Mouse (Mus musculus): ENCODE results near the gene Ank3. TPM values are rescaled to one million over a fixed set of nuclear protein-coding genes. Genes with fewer than 3 reads are reported as not detected.

The Ank3 gene
- polyA plus RNA-seq, 1 experiment = 159 TPM

DNA sequence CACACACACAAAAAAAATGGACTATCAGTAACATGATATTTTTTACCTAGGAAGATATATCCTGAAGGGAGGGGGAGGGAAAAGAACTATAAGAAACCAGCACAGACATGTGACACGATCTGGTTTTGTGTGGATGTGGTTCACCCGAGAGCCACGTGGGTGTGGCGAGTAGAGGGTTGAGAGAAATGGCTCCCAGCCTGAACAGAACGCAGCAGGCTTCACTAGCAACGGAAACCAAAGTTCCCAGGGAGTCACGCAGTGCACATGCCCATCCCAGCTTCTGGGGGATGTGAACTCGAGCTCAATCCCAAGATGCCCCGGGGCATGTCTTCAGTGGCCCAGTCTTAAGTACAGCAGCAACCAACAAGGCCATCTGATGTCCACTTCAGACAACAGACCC is 607.8 kb downstream of the Ank3 start:
- no peak for DNase-seq (ENCODE audit: extremely low spot score in 1 of 2, low spot score in 1 of 2)

DNA sequence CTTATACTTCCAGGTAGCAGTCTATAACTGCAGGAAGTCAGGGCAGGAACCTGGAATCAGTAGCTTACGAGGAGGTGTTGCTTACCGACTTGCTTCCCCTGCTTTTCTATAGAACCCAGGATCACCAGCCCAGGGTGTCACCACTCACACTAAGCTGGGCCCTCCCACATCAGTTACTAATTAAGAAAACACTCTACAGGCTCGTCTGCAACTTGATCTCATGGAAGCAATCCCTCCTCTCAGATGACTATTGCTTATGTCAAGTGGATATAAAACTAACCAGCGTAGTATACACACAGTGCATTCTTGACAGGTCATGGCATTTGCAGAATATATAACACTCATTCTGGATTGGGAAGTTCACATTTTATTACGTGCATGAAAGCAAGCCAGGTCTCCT is 613.2 kb downstream of the Ank3 start:
- DNase-seq (ENCODE audit: extremely low spot score in 1 of 2, low spot score in 1 of 2) = no peak

DNA sequence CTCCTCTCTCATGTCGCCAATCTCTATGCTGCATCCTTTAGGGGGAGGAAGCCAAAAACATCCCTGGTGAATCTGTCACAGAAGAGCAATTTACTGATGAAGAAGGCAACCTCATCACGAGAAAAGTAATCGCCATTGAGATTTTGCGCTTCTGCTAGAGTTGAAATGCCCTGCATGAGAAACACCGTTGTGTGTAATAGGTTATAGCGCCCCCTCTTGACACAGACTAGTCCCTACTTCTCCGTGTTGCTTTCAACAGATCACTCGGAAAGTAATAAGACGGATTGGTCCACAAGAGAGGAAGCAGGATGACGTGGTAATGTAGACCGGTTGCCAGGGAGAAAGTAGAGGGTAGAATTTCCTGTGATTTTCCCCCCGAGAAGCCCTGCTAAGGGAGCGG is 615.4 kb downstream of the Ank3 start:
- no peak for DNase-seq (ENCODE audit: extremely low spot score in 1 of 2, low spot score in 1 of 2)

DNA sequence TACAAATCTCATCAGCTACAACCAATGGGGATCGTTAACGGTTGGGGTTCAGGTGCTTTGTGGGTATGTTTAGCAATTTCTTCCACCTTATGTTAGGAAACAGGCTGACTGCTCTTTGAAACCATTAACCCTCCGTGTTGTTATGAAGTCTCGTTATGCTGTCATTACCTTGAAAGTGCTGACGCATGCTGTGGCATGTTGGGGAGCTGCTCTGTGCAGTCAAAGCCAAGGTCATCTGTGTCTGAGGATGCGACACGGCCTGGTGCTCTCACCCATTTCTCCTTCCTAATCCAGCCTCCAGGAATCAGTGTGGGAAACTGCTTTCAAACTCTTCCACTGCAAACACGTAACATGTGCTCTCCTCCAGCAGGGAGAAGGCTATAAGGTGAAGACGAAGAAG is 616.6 kb downstream of the Ank3 start:
- no peak for DNase-seq (ENCODE audit: extremely low spot score in 1 of 2, low spot score in 1 of 2)

DNA sequence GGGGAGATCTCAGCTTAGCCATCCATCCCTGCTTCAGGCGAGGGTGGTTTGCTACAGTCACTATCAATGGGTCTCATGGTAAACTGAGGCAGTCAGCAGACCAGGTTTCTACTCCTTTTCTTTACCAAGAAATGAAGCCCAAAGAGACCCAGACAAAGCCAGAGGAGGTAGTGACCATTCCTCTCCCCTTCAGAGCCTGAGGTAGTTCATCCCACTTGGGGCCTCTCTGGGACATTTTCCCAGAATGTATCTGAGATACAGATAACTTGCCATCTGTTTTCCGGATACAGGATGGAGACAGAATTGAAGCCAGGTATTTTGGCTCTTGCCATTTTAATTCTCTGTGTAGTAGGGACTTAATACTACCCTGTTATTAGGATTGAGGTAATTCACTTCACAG is 620.1 kb downstream of the Ank3 start:
- DNase-seq (ENCODE audit: extremely low spot score in 1 of 2, low spot score in 1 of 2) = no peak

DNA sequence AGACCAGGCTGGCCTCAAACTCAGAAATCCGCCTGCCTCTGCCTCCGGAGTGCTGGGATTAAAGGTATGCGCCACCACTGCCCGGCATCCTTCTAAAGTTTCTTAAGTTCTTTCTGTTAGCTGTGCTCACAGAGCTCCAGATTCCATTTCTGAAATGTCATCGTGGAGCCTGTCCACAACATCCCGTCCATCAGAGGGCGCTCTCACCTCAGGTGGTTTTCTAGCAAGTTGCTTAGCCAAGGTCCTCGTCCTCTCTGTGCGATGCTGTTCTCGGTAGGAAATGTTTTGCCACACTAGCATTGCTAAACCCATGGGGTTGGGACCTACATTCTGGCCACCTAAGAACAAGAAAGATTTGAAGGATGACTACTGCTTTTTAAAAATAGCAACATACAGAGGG is 623.1 kb downstream of the Ank3 start:
- DNase-seq (ENCODE audit: extremely low spot score in 1 of 2, low spot score in 1 of 2) = peak in 1 of 2 experiments; percentile 80

DNA sequence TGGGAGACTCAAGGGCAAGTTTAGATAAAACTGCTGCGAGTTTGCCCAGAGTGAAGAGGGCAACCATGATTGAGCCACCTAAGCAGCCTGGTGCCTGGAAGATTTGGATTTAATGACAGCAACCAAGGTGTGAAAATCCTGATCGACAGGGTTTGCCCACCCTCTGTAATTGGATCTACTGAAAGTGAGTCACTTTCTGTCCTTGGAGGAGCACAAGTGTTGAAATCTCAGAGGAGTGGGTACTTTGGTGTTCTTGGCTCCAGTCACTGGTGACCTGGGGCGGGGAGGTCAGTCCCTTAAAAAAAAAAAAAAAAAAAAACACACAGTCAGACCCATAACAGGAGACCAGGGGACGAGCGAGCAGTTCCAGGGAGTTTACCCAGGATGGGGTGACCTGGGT is 624.0 kb downstream of the Ank3 start:
- DNase-seq (ENCODE audit: extremely low spot score in 1 of 2, low spot score in 1 of 2) = no peak

DNA sequence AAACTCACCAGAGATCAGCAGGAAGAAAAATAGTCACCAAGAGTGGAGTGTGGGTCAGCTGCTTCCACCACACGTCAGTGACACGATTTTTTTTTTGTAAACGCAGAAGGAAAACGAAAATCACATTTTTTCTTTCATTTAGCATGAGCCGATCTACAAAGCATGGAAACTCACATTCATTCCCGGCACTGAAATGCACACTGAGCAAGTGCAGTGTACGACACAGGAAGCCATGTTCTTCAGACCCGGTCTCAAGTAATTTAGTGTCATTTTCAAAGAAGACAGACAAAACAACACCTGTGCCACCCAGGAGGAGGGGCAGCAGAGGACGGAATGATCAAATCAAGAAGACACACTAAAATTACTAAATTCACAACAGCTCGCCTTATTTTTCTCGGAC is 625.3 kb downstream of the Ank3 start:
- DNase-seq (ENCODE audit: extremely low spot score in 1 of 2, low spot score in 1 of 2) = no peak

DNA sequence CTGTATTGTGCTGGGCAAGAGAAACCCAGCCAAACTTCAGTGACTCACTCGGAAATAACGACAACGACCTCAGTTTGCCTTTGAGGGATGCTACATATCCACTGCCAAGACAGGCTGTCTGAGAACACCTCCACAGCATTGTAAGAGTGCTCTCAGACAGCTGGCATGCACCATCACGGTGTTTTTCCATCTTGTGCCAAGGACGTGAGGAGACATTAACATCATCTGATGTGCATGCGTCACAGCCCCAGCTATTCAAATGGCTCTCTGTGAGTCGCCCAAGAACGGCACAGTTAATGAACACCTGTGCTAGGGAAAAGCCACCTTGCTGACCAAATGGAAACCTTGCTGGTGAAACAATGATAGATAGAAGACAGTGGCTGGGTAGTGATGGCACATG is 633.4 kb downstream of the Ank3 start:
- DNase-seq (ENCODE audit: extremely low spot score in 1 of 2, low spot score in 1 of 2) = peak; percentile 14 to 52

DNA sequence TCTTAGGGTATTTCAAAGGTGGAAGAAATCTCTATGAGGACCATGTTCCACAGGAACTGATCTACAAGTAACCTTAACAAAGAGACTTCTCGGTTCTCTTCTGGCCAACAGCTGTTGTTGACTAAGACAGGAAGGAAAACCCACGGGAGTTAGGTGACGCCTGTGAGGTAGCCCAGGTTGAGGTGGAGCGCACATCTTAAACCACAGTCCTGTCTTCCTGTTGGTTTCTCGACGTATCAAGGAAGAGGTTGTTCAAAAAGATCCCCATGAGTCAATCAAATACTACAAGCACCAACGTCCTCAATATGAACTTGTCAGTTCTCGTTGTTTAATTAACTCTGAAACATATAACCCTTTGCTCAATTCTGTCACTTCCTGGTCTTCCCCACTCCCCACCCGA is 634.4 kb downstream of the Ank3 start:
- DNase-seq (ENCODE audit: extremely low spot score in 1 of 2, low spot score in 1 of 2) = no peak

DNA sequence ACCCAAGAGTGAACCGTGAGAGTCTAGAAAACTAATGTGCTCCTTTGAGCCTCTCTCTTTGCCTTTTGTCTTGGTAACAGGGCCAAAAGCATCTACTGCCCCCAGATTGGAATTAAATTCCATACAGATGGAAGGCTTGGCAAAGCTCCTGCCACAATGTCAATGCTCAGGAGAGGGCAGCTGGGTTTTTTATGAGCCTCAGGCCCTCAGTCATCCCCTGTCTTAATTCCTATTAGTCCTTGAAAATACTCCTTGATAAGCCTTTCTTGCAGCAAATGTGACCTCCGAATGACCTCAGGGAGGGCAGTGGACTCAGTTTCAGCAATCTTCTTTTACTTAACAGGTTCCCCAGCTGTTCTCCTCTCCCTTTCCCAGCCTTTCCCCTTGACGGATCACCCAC is 635.3 kb downstream of the Ank3 start:
- DNase-seq (ENCODE audit: extremely low spot score in 1 of 2, low spot score in 1 of 2) = no peak

DNA sequence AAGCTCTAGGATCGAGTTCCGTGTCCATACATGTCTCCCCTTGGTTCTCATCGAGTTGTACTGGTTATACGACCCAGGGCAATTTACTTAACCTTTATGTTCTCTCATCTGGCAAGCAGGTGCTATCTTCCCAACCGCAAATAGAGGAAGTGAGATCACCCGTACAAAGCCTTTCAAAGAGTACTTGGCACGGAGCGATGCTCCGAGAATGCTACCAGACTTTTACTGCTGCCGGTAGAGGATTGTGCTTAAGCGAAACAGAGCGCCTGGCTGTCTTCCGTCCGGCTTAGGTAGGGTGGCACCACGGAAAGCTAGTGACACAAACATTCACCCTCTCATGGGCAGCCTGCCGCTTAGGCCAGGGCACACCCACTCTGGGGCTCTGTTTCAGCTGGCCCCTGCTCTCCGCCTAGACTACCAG is 641.3 kb downstream of the Ank3 start:
- no peak for DNase-seq (ENCODE audit: extremely low spot score in 1 of 2, low spot score in 1 of 2)

DNA sequence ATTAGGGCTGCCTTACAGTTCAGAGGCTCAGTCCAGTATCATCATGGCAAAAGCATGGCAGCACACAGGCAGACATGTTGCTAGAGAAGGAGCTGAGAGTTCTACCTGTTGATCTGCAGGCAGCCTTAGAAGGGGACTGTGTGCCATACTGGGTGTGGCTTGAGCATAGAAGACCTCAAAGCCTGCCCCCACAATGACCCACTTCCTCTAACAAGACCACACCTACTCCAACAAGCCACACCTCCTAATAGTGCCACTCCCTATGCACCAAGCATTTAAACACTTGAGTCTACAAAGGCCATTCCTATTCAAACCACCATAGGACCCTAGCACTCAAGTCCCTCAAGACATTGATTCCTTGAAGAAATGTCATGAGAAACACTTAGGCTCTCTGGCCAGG is 643.0 kb downstream of the Ank3 start:
- no peak for DNase-seq (ENCODE audit: extremely low spot score in 1 of 2, low spot score in 1 of 2)

DNA sequence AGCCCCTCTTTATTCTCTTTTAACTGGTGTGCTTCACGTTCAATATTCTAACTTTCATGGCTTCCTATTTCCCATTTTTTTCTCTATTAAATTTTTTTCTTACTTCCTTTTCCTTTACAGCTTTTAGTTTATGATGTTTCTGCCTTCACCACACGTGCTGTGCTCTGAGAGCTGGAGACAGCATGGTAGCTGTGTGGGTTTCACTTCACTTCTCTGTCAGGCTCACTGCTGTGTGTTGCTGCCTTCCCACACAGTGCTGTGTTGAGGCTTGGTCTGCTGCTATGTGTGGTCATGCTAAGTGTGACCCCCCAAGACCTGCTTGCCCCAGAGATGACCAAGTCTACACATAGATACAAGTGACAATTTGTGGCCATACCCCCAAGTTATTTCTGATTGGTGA is 647.1 kb downstream of the Ank3 start:
- DNase-seq (ENCODE audit: extremely low spot score in 1 of 2, low spot score in 1 of 2) = no peak

DNA sequence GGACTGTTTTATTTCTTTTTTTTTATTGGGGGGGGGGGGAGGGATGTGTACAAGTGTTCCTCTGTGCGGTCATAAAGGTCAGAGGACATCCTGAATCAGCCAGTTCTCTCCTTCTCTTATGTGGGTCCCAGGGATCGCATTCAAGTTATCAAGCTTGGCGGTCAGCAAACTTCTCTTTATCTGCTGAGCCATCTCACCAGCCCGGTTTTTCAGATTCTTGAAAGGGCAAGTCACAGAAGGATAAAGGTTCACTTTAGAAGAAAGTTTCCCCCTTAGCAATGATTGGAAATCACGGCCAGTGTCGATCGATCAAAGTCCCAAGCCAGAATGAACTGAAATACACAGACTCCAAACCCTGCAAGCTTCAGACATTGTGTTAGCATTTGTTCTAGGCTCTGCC is 651.2 kb downstream of the Ank3 start:
- DNase-seq (ENCODE audit: extremely low spot score in 1 of 2, low spot score in 1 of 2) = no peak

DNA sequence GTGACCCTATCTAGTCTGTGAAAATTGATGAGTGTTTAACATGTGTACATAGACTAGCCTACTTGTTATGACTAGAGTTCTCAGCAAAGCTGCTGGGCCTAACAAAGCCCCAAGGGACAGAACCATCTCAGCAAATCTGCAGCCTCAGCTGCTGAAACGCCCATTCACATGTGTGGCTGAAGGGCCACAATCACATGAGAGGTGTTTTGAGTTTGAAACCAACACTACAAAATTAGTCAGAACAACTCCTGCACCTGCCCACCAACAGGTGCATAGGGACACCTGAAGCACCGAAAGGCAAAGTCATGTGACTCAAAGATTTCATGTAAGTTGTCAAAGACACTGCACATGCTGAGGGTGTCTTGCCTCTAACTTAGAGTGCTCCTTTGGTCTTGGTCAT is 656.7 kb downstream of the Ank3 start:
- no peak for DNase-seq (ENCODE audit: extremely low spot score in 1 of 2, low spot score in 1 of 2)

DNA sequence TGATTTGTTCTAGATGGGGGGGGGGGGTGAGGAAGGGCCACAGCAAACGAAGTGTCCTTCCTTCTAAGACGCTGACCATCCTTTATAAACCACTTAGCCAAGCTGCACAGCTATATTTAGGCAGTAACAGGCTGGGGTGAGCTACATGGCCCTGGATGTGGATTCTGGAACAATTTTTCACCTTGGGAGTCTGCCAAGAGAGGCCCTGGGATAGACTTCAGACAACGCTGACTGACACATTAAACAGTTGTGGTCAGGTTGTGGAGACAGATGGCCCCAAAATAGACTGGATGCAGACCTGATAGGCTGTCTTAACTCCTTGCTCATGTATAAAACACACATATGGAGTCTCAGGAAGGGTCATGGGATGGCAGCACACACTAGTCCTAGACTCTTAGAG is 658.5 kb downstream of the Ank3 start:
- DNase-seq (ENCODE audit: extremely low spot score in 1 of 2, low spot score in 1 of 2) = no peak

DNA sequence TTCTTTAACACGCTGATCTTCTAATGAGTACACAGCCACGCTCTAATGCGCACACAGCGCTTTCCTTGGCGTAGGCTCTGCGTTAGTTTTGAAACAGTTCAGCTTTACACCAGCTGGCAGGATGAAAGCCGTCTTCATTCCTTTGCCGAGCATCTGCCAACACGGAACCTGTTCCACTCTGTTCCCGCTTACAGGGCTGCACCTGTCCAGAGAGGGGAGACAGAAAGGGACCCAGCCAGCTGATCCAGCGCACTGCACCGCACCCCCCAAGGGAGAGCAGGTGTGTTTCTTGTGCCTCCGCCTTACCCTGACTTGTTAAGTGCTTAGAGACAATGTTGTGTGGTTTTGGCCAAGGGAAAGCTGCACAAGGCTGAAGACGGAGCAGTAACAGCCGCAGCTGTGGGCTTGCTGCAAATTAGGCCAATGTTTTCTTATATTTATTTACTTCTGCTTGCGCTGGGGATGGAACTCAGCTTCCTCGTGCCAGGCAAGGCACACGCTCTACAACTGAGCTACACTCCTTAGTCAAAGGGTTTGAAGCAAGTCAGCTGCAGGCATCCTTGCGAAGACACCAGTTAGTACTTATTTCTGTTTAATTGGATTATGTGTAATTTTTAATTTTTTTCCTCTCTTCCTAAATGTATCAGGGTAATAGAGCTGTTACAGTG is 661.6 kb downstream of the Ank3 start:
- peak in 1 of 2 experiments; percentile 53 for DNase-seq (ENCODE audit: extremely low spot score in 1 of 2, low spot score in 1 of 2)

DNA sequence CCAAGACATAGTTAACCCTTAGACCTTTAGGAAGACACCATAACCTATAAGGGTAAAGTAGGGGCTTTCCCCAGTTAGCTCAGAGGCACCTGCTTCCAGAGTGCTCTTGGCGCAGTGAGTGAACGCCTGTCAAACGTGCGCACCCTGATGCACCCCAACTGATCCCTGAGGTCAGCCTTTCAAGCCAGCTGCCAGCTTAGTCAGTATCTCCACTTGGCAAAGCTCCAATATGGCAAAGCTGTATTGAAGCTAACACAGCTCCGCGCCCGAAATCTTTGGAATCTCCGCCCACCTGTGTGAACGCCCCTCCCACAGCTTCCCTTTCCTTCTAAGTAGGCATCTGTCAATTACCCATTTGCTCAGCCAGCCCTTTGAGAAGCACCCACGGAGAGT is 662.1 kb downstream of the Ank3 start:
- peak in 1 of 2 experiments; percentile 35 for DNase-seq (ENCODE audit: extremely low spot score in 1 of 2, low spot score in 1 of 2)

DNA sequence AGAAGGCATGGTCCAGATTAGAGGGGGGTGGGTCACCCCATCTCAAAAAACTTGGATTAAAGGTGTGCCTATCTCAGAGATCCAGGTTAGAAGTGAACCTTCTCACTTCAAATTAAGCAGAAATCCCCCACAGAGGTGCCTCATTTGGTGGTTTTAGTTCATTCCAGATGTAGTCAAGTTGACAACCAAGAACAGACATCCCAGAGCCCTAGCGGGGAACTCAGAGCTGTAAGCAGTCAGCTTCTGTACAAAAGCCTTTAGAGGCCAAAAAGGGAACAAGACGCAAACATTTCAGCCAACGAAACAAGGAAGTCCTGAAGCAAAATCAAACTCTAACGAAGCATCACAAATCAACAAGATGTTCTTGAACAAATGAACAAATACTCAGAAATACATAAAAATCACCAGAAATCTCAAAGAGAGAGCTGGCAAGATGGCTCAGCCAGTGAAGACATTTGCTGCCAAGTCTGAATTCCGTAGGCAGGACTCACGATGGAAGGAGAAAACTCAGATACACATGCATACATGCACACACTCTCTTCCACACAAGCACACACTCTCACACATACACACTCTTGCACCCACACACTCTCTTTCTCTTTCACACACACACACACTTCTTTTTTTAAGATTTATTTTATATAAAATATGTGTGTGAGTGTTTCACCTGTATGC is 665.4 kb downstream of the Ank3 start:
- DNase-seq (ENCODE audit: extremely low spot score in 1 of 2, low spot score in 1 of 2) = peak in 1 of 2 experiments; percentile 23

DNA sequence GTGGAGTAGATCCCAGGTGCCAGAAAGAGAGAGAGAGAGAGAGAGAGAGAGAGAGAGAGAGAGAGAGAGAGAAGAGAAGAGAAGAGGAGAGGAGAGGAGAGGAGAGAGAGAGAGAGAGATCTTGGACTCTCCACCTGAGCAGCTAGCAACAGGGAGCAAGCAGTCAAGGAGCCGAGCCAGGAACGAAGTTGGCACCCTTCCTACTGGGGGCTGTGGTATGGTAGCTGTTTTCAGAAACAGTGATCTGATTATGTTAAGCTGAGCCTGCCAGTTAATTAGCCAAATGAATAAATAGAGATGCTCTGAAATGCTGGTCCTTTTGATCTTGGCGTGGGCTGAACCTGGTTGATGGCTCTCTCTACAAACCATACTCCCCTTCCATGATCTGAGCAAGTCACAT is 666.6 kb downstream of the Ank3 start:
- DNase-seq (ENCODE audit: extremely low spot score in 1 of 2, low spot score in 1 of 2) = no peak

DNA sequence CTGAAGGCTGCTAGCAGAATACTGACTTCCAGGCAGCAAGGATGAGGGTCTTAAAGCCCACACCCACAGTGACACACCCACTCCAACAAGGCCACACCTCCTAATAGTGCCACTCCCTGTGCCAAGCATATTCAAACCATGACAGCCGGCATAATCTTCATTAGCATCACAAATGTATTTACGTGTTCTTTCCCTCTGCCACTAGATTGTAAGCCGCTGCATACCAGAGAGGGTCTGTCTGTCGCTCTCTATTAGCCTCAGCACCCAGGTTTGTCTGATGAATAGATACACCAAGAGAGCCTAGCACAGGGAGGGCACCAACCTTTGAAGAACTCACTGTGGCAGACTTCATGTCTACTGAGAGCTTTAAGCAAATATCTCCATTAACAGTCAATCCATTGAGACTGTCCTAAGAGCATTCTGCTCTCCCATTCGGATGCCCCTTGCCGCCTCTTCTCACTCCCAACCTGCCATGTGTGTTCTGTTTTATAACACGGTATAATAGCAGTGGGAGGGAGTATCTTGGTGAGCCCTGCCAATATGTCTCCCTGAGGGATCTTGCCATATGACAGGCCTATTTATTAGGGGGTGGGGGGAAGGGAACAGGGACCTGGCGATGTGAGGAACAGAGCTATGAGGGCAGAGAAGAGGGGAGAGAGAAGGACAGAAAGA is 668.1 kb downstream of the Ank3 start:
- no peak for DNase-seq (ENCODE audit: extremely low spot score in 1 of 2, low spot score in 1 of 2)

Data from frontal cortex, adult 2 months (tissue).